9 mouse cellular contexts compared by ENCODE assay signal in genomic region chr2:25708121-25708520, GRCm38 (mm10). TPM values are rescaled to one million over a fixed set of nuclear protein-coding genes. Genes with fewer than 3 reads are reported as not detected.
A peak's percentile ranks its signal among the peaks of the same experiment; 100 is the strongest.
DNase-seq lines count a peak whose midpoint lies in the region; ATAC-seq and TF ChIP-seq lines count a peak whose summit lies in the region.
"Had no signal": no experiment of that assay in that cellular context is flagged by ENCODE, and none has a peak within 500 bp of the region (broad histone marks: within the 10 kb centered on the region; RNA-seq: fewer than 3 reads in every experiment).

No protein-coding gene starts in this region.

- no peak overlapping the region for H3K27ac ChIP-seq in hindbrain, embryonic 10.5 days
- H3K27ac ChIP-seq in midbrain, embryonic 12.5 days (replicated peaks), result no peak overlapping the region
- H3K27ac ChIP-seq in spleen, adult 2 months (ENCODE audit: insufficient read depth, low read length), result peak overlapping the region; percentile 77; the same call in 1 of the 2 replicates

- no peak for TF ChIP-seq CTCF in spleen, adult 2 months (IDR thresholded peaks at IDR 0.05; ENCODE audit: extremely low read depth, insufficient read depth, insufficient read length, insufficient replicate concordance)

- no peak for ATAC-seq in cerebellum, adult (ENCODE audit: insufficient number of reproducible peaks, low FRiP score, low TSS enrichment)
- no peak for ATAC-seq in midbrain, embryonic 12.5 days (ENCODE audit: low FRiP score, low read depth)

- peak; percentile 17 for DNase-seq in cerebellum, adult 11 months
- DNase-seq in Muller cell, postnatal 12 days (ENCODE audit: inconsistent ontology term), result peak; percentile 6
- peak; percentile 34 for DNase-seq in embryo, embryonic 9.5 days (ENCODE audit: extremely low spot score)
- DNase-seq in hindbrain, embryonic 10.5 days (ENCODE audit: low spot score), result peak; percentile 25
- DNase-seq in layer of hippocampus, adult 9-10 months (ENCODE audit: low spot score), result peak; percentile 16
- DNase-seq in spleen, adult 2 months (ENCODE audit: low read depth in 1 of 2, low spot score in 2 of 2), result peak; percentile 37 to 43

- H3K36me3 ChIP-seq in hindbrain, embryonic 10.5 days, result no peaks in the 10 kb centered on the region
- H3K36me3 ChIP-seq in midbrain, embryonic 12.5 days, result no peaks in the 10 kb centered on the region
- no peaks in the 10 kb centered on the region for H3K36me3 ChIP-seq in spleen, adult 2 months (ENCODE audit: control insufficient read depth, insufficient read depth, low read length)

- 82% methylated on average over 2 of the region's 2 CpGs for WGBS in hindbrain, embryonic 10.5 days
- 80% methylated on average over 2 of the region's 2 CpGs for WGBS in midbrain, embryonic 12.5 days
- 61% methylated on average over 2 of the region's 2 CpGs for WGBS in spleen, adult 2 months

- no peak overlapping the region for H3K9ac ChIP-seq in midbrain, embryonic 12.5 days (replicated peaks)

- peak overlapping the region; percentile 78; the same call in 1 of the 2 replicates for H3K4me3 ChIP-seq in hindbrain, embryonic 10.5 days
- H3K4me3 ChIP-seq in midbrain, embryonic 12.5 days, result no peak overlapping the region
- H3K4me3 ChIP-seq in spleen, adult 2 months (ENCODE audit: extremely low read depth, insufficient read depth, insufficient read length), result peak overlapping the region; percentile 53; the same call in 1 of the 2 replicates

- 0 out of 2 replicates have a peak overlapping the region, but pooled peaks have one; percentile 21 for H3K4me2 ChIP-seq in midbrain, embryonic 12.5 days (replicated peaks)

- peaks cover 28% of the 10 kb centered on the region for H3K4me1 ChIP-seq in hindbrain, embryonic 10.5 days (replicated peaks)
- H3K4me1 ChIP-seq in midbrain, embryonic 12.5 days, result peaks cover 10% of the 10 kb centered on the region
- H3K4me1 ChIP-seq in spleen, adult 2 months (ENCODE audit: control insufficient read depth, insufficient read depth, insufficient read length), result peaks cover 7% of the 10 kb centered on the region

- no peak for TF ChIP-seq POLR2A in spleen, adult 2 months (IDR thresholded peaks at IDR 0.05; ENCODE audit: low read depth, low read length)

- H3K9me3 ChIP-seq in hindbrain, embryonic 10.5 days, result no peaks in the 10 kb centered on the region
- H3K9me3 ChIP-seq in midbrain, embryonic 12.5 days, result no peaks in the 10 kb centered on the region

- no peaks in the 10 kb centered on the region for H3K27me3 ChIP-seq in hindbrain, embryonic 10.5 days (ENCODE audit: insufficient read depth, poor library complexity, severe bottlenecking)
- no peaks in the 10 kb centered on the region for H3K27me3 ChIP-seq in midbrain, embryonic 12.5 days
- H3K27me3 ChIP-seq in spleen, adult 2 months (ENCODE audit: control insufficient read depth, insufficient read depth, low read length), result no peaks in the 10 kb centered on the region

RNA-seq across cellular contexts. Expression of gene Bmyc, which starts 1.6 kb away (rescaled TPM):
- polyA plus RNA-seq in hindbrain, embryonic 10.5 days (2016; fragmentation: Nextera tagmentation; extraction: Ambion mirVana), result 77.9 and 86.1 TPM in 2 replicates
- 76.1 and 78.5 TPM in 2 replicates for polyA plus RNA-seq in midbrain, embryonic 12.5 days (2016; fragmentation: Nextera tagmentation; extraction: Ambion mirVana)
- polyA plus RNA-seq in spleen, adult 2 months (2012; rRNA removed), result 55.3 and 83.7 TPM in 2 replicates

RNA-seq across cellular contexts. Expression of gene Obp2a, which starts 8.3 kb away (rescaled TPM):
- polyA plus RNA-seq in hindbrain, embryonic 10.5 days (2016; fragmentation: Nextera tagmentation; extraction: Ambion mirVana), result not detected in 2 replicates
- not detected in 2 replicates for polyA plus RNA-seq in midbrain, embryonic 12.5 days (2016; fragmentation: Nextera tagmentation; extraction: Ambion mirVana)
- polyA plus RNA-seq in spleen, adult 2 months (2012; rRNA removed), result not detected in 2 replicates
- polyA plus RNA-seq: C2C12 had no signal

RNA-seq across cellular contexts. Expression of gene Lcn10, which starts 25.6 kb away (rescaled TPM):
- not detected in 2 replicates for polyA plus RNA-seq in hindbrain, embryonic 10.5 days (2016; fragmentation: Nextera tagmentation; extraction: Ambion mirVana)
- not detected in 2 replicates for polyA plus RNA-seq in midbrain, embryonic 12.5 days (2016; fragmentation: Nextera tagmentation; extraction: Ambion mirVana)
- not detected in 2 replicates for polyA plus RNA-seq in spleen, adult 2 months (2012; rRNA removed)
- polyA plus RNA-seq: C2C12 had no signal

RNA-seq across cellular contexts. Expression of gene Obp2b, which starts 28.7 kb away (rescaled TPM):
- not detected in 2 replicates for polyA plus RNA-seq in hindbrain, embryonic 10.5 days (2016; fragmentation: Nextera tagmentation; extraction: Ambion mirVana)
- polyA plus RNA-seq in midbrain, embryonic 12.5 days (2016; fragmentation: Nextera tagmentation; extraction: Ambion mirVana), result not detected in 2 replicates
- polyA plus RNA-seq in spleen, adult 2 months (2012; rRNA removed), result not detected in 2 replicates
- polyA plus RNA-seq: C2C12 had no signal

RNA-seq across cellular contexts. Expression of gene Lcn6, which starts 31.5 kb away (rescaled TPM):
- not detected in 2 replicates for polyA plus RNA-seq in hindbrain, embryonic 10.5 days (2016; fragmentation: Nextera tagmentation; extraction: Ambion mirVana)
- polyA plus RNA-seq in midbrain, embryonic 12.5 days (2016; fragmentation: Nextera tagmentation; extraction: Ambion mirVana), result not detected in 2 replicates
- not detected in 2 replicates for polyA plus RNA-seq in spleen, adult 2 months (2012; rRNA removed)
- polyA plus RNA-seq: C2C12 had no signal
